Mouse (Mus musculus) liver, embryonic 14.5 days (tissue): ENCODE measurements around the gene Tacstd2.

Experiments
- CTCF ChIP-seq: IDR thresholded peaks from 2 replicates; pipeline ENCODE4 v1.5.1; 2016; ENCODE audit warnings: antibody characterized with exemption, low read depth, control low read depth
- EP300 ChIP-seq: IDR thresholded peaks from 2 replicates; pipeline ENCODE4 v1.6.1; 2016; ENCODE audit warnings: antibody characterized with exemption, low read depth

GRCm38 (mm10) chr6:67549550-67549949, 14.0 kb upstream of the Tacstd2 start:
- no peak; the same call in 1 of the 2 replicates for TF ChIP-seq CTCF
- no peak for TF ChIP-seq EP300
